Mouse (Mus musculus) thymus, adult 2 months (tissue): ENCODE measurements at regions not wholly inside any gene's neighbourhood (a gene's known extent, or its start where the extent isn't known, plus 50 kb on each side); places are given as distances from the start of the nearest gene placed in this dataset.

Source experiments
- DNase-seq: peaks from one replicate; pipeline ENCODE4 v3.0.0; 2021
- H3K27ac ChIP-seq: fragments of 200-500 bp; 2 replicates; pipeline ENCODE4 v1.5.1; 2012; ENCODE audit warnings: low read length, control low read depth; ENCODE audit not compliant: control insufficient read depth, insufficient read depth
- H3K27me3 ChIP-seq: fragments of 200-500 bp; 2 replicates; pipeline ENCODE4 v1.6.1; 2012; ENCODE audit warnings: mild to moderate bottlenecking, low read length, moderate library complexity, mixed read lengths; ENCODE audit not compliant: control insufficient read depth, insufficient read depth
- H3K36me3 ChIP-seq: fragments of 200-500 bp; 2 replicates; pipeline ENCODE4 v1.6.1; 2012; ENCODE audit warnings: mild to moderate bottlenecking, low read length, moderate library complexity; ENCODE audit not compliant: control insufficient read depth, insufficient read depth
- H3K4me1 ChIP-seq: fragments of 200-500 bp; replicated peaks from 2 replicates; pipeline ENCODE4 v1.6.1; 2012; ENCODE audit warnings: low read length; ENCODE audit not compliant: control insufficient read depth, insufficient read depth
- H3K4me3 ChIP-seq: fragments of 200-500 bp; 2 replicates; pipeline ENCODE4 v1.5.1; 2012; ENCODE audit warnings: mild to moderate bottlenecking, low read length, control low read depth, moderate library complexity; ENCODE audit not compliant: control insufficient read depth, insufficient read depth
- CTCF ChIP-seq: fragments of 200-500 bp; IDR thresholded peaks from 2 replicates; pipeline ENCODE4 v1.5.1; 2012; ENCODE audit warnings: mild to moderate bottlenecking, control low read depth, low read length, moderate library complexity, borderline replicate concordance; ENCODE audit not compliant: control insufficient read depth, poor library complexity, insufficient read depth; ENCODE audit errors: extremely low read depth
- POLR2A ChIP-seq: fragments of 200-500 bp; IDR thresholded peaks from 2 replicates; pipeline ENCODE4 v1.6.1; 2012; ENCODE audit warnings: mild to moderate bottlenecking, low read length, control low read depth, moderate library complexity; ENCODE audit not compliant: control insufficient read depth, poor library complexity, insufficient read depth; ENCODE audit errors: extremely low read depth
- WGBS: fragments of 180-500 bp; shearing (Covaris S2); methylation state at CpG from one replicate; pipeline ENCODE4 v1.1.7; 2018; 5-methylcytosine and 5-hydroxymethylcytosine counted together

GRCm38 (mm10) chr3:61246429-61246828 lies 115.0 kb upstream of the Rap2b start:
- TF ChIP-seq POLR2A (no peak), CTCF (no peak)
- H3K36me3 ChIP-seq: no peaks in the 10 kb centered on the region
- H3K27me3 ChIP-seq: no peaks in the 10 kb centered on the region
- H3K27ac ChIP-seq: no peak overlapping the region
- no peak for DNase-seq
- no peaks in the 10 kb centered on the region for H3K4me1 ChIP-seq
- 82% methylated on average over 4 of the region's 4 CpGs for WGBS
- H3K4me3 ChIP-seq: no peak overlapping the region

GRCm38 (mm10) chr3:61247344-61247743 lies 114.1 kb upstream of the Rap2b start:
- Histone ChIP-seq H3K4me1 (no peaks in the 10 kb centered on the region), H3K4me3 (no peak overlapping the region), H3K27ac (no peak overlapping the region), H3K27me3 (no peaks in the 10 kb centered on the region), H3K36me3 (no peaks in the 10 kb centered on the region)
- WGBS: 84% methylated on average over 1 of the region's 1 CpGs
- DNase-seq: no peak
- no peak for TF ChIP-seq CTCF

DNA sequence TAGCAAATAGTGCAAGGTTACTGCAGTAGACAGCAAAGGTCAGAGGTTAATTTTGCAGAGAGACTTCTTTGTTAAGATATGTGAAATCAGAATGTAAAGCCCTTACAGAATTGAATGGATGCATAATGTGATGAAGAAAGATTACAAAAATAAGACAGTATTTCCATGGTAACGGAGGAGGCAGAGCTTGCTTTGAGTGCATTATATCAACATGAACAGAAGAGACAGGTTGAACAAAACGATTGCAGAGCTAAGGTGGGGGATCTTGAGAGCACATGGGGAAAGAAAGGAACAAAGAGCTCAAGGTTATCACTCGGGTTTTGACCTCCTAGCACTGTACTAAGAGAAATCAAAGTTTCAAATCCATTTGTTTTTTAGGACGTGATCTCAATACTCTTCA lies 106.2 kb upstream of the Rap2b start:
- Histone ChIP-seq H3K4me3 (no peak overlapping the region), H3K36me3 (no peaks in the 10 kb centered on the region), H3K27ac (no peak overlapping the region), H3K27me3 (no peaks in the 10 kb centered on the region), H3K4me1 (no peaks in the 10 kb centered on the region)
- no peak for DNase-seq
- 84% methylated on average over 4 of the region's 4 CpGs for WGBS
- no peak for TF ChIP-seq POLR2A
- no peak for TF ChIP-seq CTCF

- no peak for TF ChIP-seq CTCF
- no peak for TF ChIP-seq POLR2A
- Histone ChIP-seq H3K4me3 (no peak overlapping the region), H3K27me3 (no peaks in the 10 kb centered on the region), H3K27ac (no peak overlapping the region), H3K4me1 (no peaks in the 10 kb centered on the region), H3K36me3 (no peaks in the 10 kb centered on the region)
- no peak for DNase-seq
- 93% methylated on average over 2 of the region's 2 CpGs for WGBS
Measured at GRCm38 (mm10) chr3:61255643-61256042, 105.8 kb upstream of the Rap2b start.

DNA sequence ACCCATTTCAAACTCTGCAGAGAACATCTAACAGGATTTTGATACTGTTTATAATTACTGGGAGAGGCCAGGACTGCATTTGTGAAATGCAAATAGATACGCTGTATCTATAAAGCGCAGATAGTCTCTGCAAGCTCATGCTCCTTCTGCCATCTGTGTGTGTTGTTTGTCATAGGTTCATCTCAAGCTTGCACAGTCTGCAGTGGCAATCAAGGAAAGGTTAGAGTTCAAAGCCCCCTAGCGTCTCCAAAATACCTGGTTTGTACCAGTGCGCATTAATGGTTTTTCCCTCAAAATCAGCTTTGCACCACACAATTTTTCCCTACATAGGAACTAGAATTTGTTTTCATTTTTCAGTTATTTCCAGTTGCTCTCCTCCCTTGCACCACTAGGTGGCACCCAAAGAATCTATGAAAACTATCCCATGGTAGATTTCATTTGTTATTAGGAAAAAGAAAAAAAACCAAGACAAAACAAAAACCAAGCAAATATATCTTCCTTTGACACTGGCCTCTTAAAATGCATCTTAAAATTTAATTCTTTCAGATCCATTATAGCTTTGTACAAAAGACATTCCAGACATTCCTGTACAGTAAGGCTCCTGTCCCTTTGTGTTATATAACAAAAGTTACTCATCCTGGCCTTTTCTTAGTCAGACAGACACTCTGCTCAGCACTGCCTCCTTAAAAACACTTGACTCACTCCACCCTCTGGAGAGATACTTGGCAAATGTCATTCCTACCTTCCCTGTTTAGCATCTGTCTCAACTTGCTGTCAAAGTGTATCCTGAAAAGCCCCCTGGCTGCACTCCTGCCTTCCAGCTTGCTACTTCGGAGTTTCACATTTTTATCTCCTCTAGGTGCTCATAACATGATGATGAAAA lies 92.7 kb upstream of the Rap2b start:
- Histone ChIP-seq H3K4me1 (no peaks in the 10 kb centered on the region), H3K27ac (no peak overlapping the region), H3K27me3 (no peaks in the 10 kb centered on the region), H3K36me3 (no peaks in the 10 kb centered on the region), H3K4me3 (no peak overlapping the region)
- WGBS: 76% methylated on average over 5 of the region's 5 CpGs
- DNase-seq: peak; percentile 21
- TF ChIP-seq POLR2A (no peak), CTCF (no peak)

- H3K4me1 ChIP-seq: no peaks in the 10 kb centered on the region
- TF ChIP-seq POLR2A (no peak), CTCF (no peak)
- no peaks in the 10 kb centered on the region for H3K27me3 ChIP-seq
- no peaks in the 10 kb centered on the region for H3K36me3 ChIP-seq
- 92% methylated on average over 10 of the region's 10 CpGs for WGBS
- no peak for DNase-seq
- no peak overlapping the region for H3K4me3 ChIP-seq
- no peak overlapping the region for H3K27ac ChIP-seq
Measured at GRCm38 (mm10) chr3:61285924-61286520, 75.4 kb upstream of the Rap2b start.
